Mouse (Mus musculus) neural tube, embryonic 10.5 days (tissue): ENCODE results near the gene Mcts1.

Experiments
- DNase-seq: peaks from one replicate; pipeline ENCODE4 v3.0.0-alpha.2; 2017; ENCODE audit warnings: low spot score; ENCODE audit errors: extremely low spot score

Gene Mcts1

GRCm38 (mm10) chrX:38654681-38655080 lies 54.3 kb downstream of the Mcts1 start:
- no peak for DNase-seq

- no peak for DNase-seq
These were observed 56.0 kb downstream of the Mcts1 start for GRCm38 (mm10) chrX:38656206-38656883.
